Mouse (Mus musculus) lung, postnatal 25 days (tissue): ENCODE results near the gene Myg1.

Source experiments
- DNase-seq: peaks from one replicate; pipeline ENCODE4 v3.0.0; 2022; ENCODE audit warnings: low spot score

Gene Myg1

GRCm38 (mm10) chr15:102383671-102384070, 52.2 kb downstream of the Myg1 start:
- no peak for DNase-seq

- DNase-seq, result no peak
These were observed 55.1 kb downstream of the Myg1 start for GRCm38 (mm10) chr15:102386640-102387039.
